Mouse (Mus musculus) brain, embryonic 18.5 days (tissue): ENCODE results near the gene Glra2.
"Not testable (repeated sequence)": the region's sequence is repeated elsewhere in the genome, so short reads cannot be mapped to it uniquely, and the experiment has no call there.

Experiments
- DNase-seq: peaks from one replicate; pipeline ENCODE4 v3.0.0-alpha.2; 2012; ENCODE audit warnings: low read depth, low spot score

Glra2 gene

GRCm38 (mm10) chrX:165326939-165327698 lies at the start of gene Glra2:
Gene Glra2 (minus strand): TSS chrX:165327393.
- DNase-seq = no peak

DNA sequence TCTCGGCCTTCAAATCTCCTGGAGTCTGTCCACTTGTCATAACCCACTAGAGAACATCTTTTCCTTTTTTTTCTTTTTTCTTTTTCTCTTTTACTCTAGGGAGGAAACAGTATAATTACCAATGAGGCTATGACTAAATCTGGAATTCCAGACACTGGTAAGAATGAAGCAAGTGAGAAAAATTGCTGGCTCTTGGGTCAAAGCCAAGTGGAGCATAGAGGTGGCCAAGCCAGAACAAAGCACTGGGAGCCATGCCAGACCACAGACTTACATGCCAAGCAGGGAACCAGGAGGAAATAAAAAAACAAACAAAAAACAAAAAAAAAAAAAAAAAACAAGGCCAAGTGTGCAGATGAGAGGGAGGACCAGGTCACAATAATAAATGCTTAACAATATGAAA lies 35.6 kb upstream of the Glra2 start:
- no peak for DNase-seq

DNA sequence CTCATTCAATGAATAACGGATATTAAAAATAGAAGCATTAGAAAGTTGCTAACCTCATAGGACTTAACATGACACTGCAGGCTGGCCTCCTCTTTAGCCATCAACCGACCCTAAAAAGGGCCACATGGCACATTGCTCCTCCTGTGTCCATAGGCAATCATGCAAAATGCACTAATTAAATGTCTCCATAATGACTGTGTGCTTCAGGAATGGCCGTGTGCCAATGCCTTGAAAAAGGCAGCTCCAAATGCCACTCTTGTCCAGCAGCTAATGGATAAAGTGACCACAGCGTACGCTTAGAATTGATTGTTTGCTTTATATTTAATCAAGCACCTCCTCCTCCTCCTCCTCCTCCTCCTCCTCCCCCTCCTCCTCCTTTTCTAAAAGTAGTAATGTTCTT lies 17.4 kb upstream of the Glra2 start:
- DNase-seq = no peak

- peak; percentile 40 for DNase-seq
Measured at GRCm38 (mm10) chrX:165327699-165328333, 623 bp upstream of the Glra2 start.

GRCm38 (mm10) chrX:165193550-165193949 lies 133.6 kb downstream of the Glra2 start:
- no peak for DNase-seq

DNA sequence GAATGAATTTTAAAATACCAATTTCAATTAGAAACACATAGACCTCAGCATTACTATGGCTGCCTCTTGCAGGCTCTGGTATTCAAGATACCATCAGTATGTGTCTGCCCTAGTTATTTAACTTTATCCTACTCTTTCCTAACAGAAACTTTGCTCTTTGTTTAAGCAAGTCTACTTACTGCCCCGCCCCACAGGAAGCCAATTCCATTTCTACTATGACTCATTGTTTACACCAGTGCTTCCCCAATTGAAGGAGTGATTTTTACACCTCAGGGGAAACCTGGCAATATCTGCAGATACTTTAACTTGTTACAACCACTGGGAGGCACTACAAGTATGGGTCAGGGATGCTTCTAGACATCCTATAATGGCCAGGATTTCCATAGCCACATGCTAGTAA lies 136.0 kb downstream of the Glra2 start:
- DNase-seq = no peak

DNA sequence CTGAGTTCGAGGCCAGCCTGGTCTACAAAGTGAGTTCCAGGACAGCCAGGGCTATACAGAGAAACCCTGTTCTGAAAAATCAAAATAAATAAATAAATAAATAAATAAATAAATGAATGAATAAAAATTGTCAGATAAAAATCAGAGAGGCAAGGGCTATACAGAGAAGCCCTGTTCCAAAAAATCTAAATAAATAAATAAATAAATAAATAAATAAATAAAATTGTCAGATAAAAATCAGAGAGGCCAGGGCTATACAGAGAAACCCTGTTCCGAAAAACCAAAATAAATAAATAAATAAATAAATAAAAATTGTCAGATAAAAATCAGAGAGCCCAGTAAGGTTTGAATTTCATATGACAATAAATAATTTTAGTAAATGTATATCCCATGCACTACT lies 144.2 kb downstream of the Glra2 start:
- DNase-seq = not testable (repeated sequence)

DNA sequence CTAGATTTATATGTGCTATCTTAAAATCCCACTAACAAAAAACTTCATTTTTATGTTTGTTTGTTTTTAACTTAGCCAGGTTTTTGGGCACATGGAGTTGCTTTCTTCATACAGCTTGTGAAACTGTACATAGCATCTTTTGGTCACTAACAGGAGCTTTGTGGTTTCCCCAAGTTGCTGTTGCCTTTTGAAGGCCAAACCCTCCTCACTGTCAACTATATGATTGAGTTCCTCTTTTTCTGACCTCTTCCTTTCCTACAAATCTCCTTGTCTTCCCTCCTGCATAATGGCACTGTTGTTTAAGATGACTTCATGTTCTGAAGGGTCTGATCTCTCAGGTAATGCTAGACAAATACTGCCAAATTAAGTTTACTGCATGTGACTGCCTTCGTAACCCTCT lies 170.6 kb downstream of the Glra2 start:
- no peak for DNase-seq

DNA sequence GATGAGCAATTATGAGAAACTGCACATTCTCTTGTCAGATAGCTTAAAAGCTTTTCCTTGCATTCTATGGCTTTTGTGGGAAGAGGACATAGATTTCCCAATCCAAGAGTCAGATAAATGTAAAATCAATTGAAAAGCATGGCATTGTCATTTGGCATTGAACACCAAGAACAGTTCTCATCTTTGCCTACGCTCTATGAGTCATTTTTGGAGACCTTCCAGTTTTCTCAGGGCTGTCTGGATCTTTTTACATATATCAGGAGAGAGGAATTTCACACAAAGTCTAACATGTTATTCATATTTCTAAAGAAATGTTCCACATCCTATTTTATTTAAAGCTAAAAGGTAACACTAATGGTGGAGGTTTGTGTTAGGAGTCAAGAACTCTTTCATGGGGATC lies 223.0 kb downstream of the Glra2 start:
- no peak for DNase-seq
